Mouse (Mus musculus) ovary, adult 2 months (tissue): ENCODE data around the gene Kcnh3. TPM values are rescaled to one million over a fixed set of nuclear protein-coding genes. Genes with fewer than 3 reads are reported as not detected.

ENCODE experiments used
- polyA plus RNA-seq: library from polyadenylated mRNA; depleted of rRNA; stranded (reverse); fragments of >200 nt; gene quantifications from 2 replicates; pipeline ENCODE4 v1.2.3, GENCODE M21; 2012; rRNA removed

Kcnh3 gene
- 18.4 and 29.1 TPM in 2 replicates for polyA plus RNA-seq

GRCm38 (mm10) chr15:99224208-99224911 lies at the start of gene Kcnh3:
Kcnh3 (plus strand) TSS chr15:99224861.

GRCm38 (mm10) chr15:99251626-99252380 lies 27.1 kb downstream of the Kcnh3 start, which contains the start of gene Mcrs1:
Mcrs1 (minus strand) TSS chr15:99251961.

Other genes starting within 250 kb of the Kcnh3 start
- gene Tuba1c, start 195.0 kb upstream of the Kcnh3 start, polyA plus RNA-seq, result 237 and 310 TPM in 2 replicates
- 3.1 and 5.7 TPM in 2 replicates for gene Prph, start 169.7 kb upstream of the Kcnh3 start, polyA plus RNA-seq
- gene Troap, start 150.3 kb upstream of the Kcnh3 start, polyA plus RNA-seq, result 11.9 and 18.1 TPM in 2 replicates
- not detected in 2 replicates for gene C1ql4, start 137.0 kb upstream of the Kcnh3 start, polyA plus RNA-seq
- gene Dnajc22, start 131.7 kb upstream of the Kcnh3 start, polyA plus RNA-seq, result 0.41 and 0.77 TPM in 2 replicates
- 16.4 and 20.7 TPM in 2 replicates for gene Spats2, start 98.9 kb upstream of the Kcnh3 start, polyA plus RNA-seq
- 118 and 125 TPM in 2 replicates for gene Mcrs1, start 27.1 kb downstream of the Kcnh3 start, polyA plus RNA-seq
- 108 and 142 TPM in 2 replicates for gene Prpf40b, start 70.2 kb downstream of the Kcnh3 start, polyA plus RNA-seq
- gene Fam186b, start 71.0 kb downstream of the Kcnh3 start, polyA plus RNA-seq, result 0.33 and 0.56 TPM in 2 replicates
- gene Fmnl3, start 145.6 kb downstream of the Kcnh3 start, polyA plus RNA-seq, result 40.4 and 58.2 TPM in 2 replicates
- gene Tmbim6, start 168.0 kb downstream of the Kcnh3 start, polyA plus RNA-seq, result 631 and 638 TPM in 2 replicates
- gene Nckap5l, start 232.9 kb downstream of the Kcnh3 start, polyA plus RNA-seq, result 24.5 and 25.3 TPM in 2 replicates
- gene Bcdin3d, start 249.9 kb downstream of the Kcnh3 start, polyA plus RNA-seq, result 5.3 and 6.0 TPM in 2 replicates